Mouse (Mus musculus) spleen, adult 2 months (tissue): ENCODE measurements around the gene Nav2.

Source experiments
- CTCF ChIP-seq: fragments of 200-500 bp; IDR thresholded peaks from 2 replicates; pipeline ENCODE4 v1.5.1; 2011; ENCODE audit warnings: mild to moderate bottlenecking, inconsistent platforms; ENCODE audit not compliant: insufficient read depth, insufficient read length, insufficient replicate concordance; ENCODE audit errors: extremely low read depth
- POLR2A ChIP-seq: fragments of 200-500 bp; IDR thresholded peaks from 2 replicates; pipeline ENCODE4 v1.6.1; 2011; ENCODE audit warnings: low read depth, low read length, inconsistent platforms

GRCm38 (mm10) chr7:48961501-48961900 is 53.0 kb downstream of the Nav2 start:
- TF ChIP-seq CTCF (no peak), POLR2A (no peak)
